Mouse (Mus musculus): ENCODE measurements around the gene Selenom. TPM values are rescaled to one million over a fixed set of nuclear protein-coding genes. Genes with fewer than 3 reads are reported as not detected.

Selenom gene
- polyA plus RNA-seq, 1 experiment = 111 TPM

GRCm38 (mm10) chr11:3560202-3560601 lies 45.7 kb downstream of the Selenom start:
- 16% methylated on average over 5 of the region's 5 CpGs for WGBS
- TF ChIP-seq POLR2A (IDR thresholded peaks at IDR 0.05; ENCODE audit: borderline replicate concordance, extremely low read depth, low read depth, low read length) = no peak
- TF ChIP-seq CTCF (IDR thresholded peaks at IDR 0.05; ENCODE audit: insufficient read depth, low read length) = no peak
- no peak for DNase-seq

GRCm38 (mm10) chr11:3563853-3564252 lies 49.4 kb downstream of the Selenom start:
- 90% methylated on average over 6 of the region's 6 CpGs for WGBS
- no peak for DNase-seq
- TF ChIP-seq CTCF (IDR thresholded peaks at IDR 0.05; ENCODE audit: insufficient read depth, low read length) (no peak), POLR2A (IDR thresholded peaks at IDR 0.05; ENCODE audit: borderline replicate concordance, extremely low read depth, low read depth, low read length) (no peak)
- H3K4me1 ChIP-seq (ENCODE audit: control insufficient read depth, insufficient read depth, low read length) = peaks cover 3% of the 10 kb centered on the region; the same call in 1 of the 2 replicates
- no peak overlapping the region for H3K4me3 ChIP-seq (replicated peaks; ENCODE audit: extremely low read depth, low read depth, low read length)

More at GRCm38 (mm10) chr11:3560202-3560601, 45.7 kb downstream of the Selenom start:
- no peak overlapping the region for H3K4me3 ChIP-seq (replicated peaks; ENCODE audit: extremely low read depth, low read depth, low read length)
- peaks cover 3% of the 10 kb centered on the region; the same call in 1 of the 2 replicates for H3K4me1 ChIP-seq (ENCODE audit: control insufficient read depth, insufficient read depth, low read length)

- no peak overlapping the region for H3K4me3 ChIP-seq (replicated peaks; ENCODE audit: extremely low read depth, low read depth, low read length)
- 52% methylated on average over 7 of the region's 7 CpGs for WGBS
- H3K4me1 ChIP-seq (ENCODE audit: control insufficient read depth, insufficient read depth, low read length) = peaks cover 3% of the 10 kb centered on the region; the same call in 1 of the 2 replicates
- no peak for TF ChIP-seq CTCF (IDR thresholded peaks at IDR 0.05; ENCODE audit: insufficient read depth, low read length)
- TF ChIP-seq POLR2A (IDR thresholded peaks at IDR 0.05; ENCODE audit: borderline replicate concordance, extremely low read depth, low read depth, low read length) = no peak
- no peak for DNase-seq
Measured at GRCm38 (mm10) chr11:3564451-3564850, 50.0 kb downstream of the Selenom start.

GRCm38 (mm10) chr11:3566018-3566417 lies 51.5 kb downstream of the Selenom start:
- TF ChIP-seq POLR2A (IDR thresholded peaks at IDR 0.05; ENCODE audit: borderline replicate concordance, extremely low read depth, low read depth, low read length) (no peak), CTCF (IDR thresholded peaks at IDR 0.05; ENCODE audit: insufficient read depth, low read length) (no peak)
- H3K4me3 ChIP-seq (replicated peaks; ENCODE audit: extremely low read depth, low read depth, low read length) = no peak overlapping the region
- no peaks in the 10 kb centered on the region for H3K4me1 ChIP-seq (ENCODE audit: control insufficient read depth, insufficient read depth, low read length)
- 57% methylated on average over 4 of the region's 4 CpGs for WGBS
- DNase-seq = peak; percentile 33

Other genes with a start within 250 kb of the Selenom start
- 20.1 and 21.5 TPM in 2 replicates for gene Drg1, start 248.3 kb upstream of the Selenom start, polyA plus RNA-seq (2012; rRNA removed)
- 40.3 and 50.9 TPM in 2 replicates for gene Patz1, start 225.8 kb upstream of the Selenom start, polyA plus RNA-seq (2012; rRNA removed)
- gene Pik3ip1, start 184.3 kb upstream of the Selenom start, polyA plus RNA-seq (2012; rRNA removed) = 23.2 and 38.3 TPM in 2 replicates
- 94.3 and 142 TPM in 2 replicates for gene Limk2, start 105.5 kb upstream of the Selenom start, polyA plus RNA-seq (2012; rRNA removed)
- 25.6 and 36.4 TPM in 2 replicates for gene Rnf185, start 62.3 kb upstream of the Selenom start, polyA plus RNA-seq (2012; rRNA removed)
- gene Pla2g3, start 26.4 kb upstream of the Selenom start, polyA plus RNA-seq (2012; rRNA removed) = 0.50 and 3.1 TPM in 2 replicates
- gene Inpp5j, start 9.9 kb upstream of the Selenom start, polyA plus RNA-seq (2012; rRNA removed) = 2.3 and 2.7 TPM in 2 replicates
- 43.1 and 51.6 TPM in 2 replicates for gene Smtn, start 25.9 kb downstream of the Selenom start, polyA plus RNA-seq (2012; rRNA removed)
- gene Morc2a, start 134.5 kb downstream of the Selenom start, polyA plus RNA-seq (2012; rRNA removed) = 7.9 and 11.1 TPM in 2 replicates

Data from lung, adult 2 months (tissue).